ENCODE assay signal across 8 mouse cellular contexts in the genomic region with DNA sequence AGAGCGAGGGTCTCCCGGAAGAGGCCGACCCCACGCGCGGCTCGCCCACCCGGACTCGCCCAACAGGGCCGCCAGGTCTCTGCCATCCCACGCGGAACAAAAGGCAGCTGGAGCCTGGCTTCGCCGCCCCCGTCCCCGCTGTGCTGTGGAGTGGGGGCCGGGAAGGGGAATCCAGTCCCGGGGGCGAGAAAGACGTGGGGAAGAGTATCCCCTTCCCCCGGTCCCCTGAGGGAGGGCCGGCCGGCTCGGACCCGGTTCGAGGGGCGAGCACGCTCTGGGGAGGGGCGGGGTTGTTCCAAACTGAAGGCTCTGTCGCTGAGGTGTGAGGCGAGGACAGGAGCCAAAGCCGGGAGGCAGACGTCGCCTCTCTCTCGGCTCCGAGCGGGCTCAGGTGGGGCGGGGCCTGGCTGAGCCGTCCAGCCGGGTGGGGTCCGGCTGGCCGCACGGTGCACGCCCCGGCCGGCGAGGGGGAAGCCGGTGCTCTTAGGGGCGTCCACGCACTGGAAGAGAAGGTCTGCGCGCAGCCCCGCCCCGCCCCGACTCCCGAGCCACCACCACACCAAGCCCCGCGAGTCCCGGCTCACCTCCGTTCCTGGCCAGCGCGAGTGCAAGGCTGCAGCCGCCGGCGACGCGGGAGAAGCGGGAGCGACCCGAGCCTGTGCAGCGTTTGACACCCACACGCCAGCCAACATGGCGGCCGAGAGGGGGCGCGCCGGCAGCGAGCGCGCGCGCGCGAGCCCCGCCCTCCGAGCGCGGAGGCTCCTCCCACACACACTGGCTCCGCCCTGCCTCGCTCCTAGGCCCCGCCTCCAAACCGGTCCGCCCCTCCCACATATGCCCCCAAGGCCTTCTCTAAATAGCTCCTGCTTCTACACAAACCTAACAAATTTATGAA. TPM values are rescaled to one million over a fixed set of nuclear protein-coding genes. Genes with fewer than 3 reads are reported as not detected.
DNase-seq lines count a peak whose midpoint lies in the region; ATAC-seq and TF ChIP-seq lines count a peak whose summit lies in the region.

A gene (minus strand): TSS at position 705 of the 895 bp plus-strand sequence.

- H3K27me3 ChIP-seq in erythroblast, embryonic 14.5 days (ENCODE audit: control insufficient read depth), result peaks cover 38% of the 10 kb centered on the region
- no peaks in the 10 kb centered on the region for H3K27me3 ChIP-seq in intestine, postnatal 0 days (replicated peaks; ENCODE audit: control insufficient read depth, insufficient read depth, low read length)
- H3K27me3 ChIP-seq in limb, embryonic 10.5 days (ENCODE audit: low read depth, poor library complexity, severe bottlenecking), result no peaks in the 10 kb centered on the region
- peaks cover 4% of the 10 kb centered on the region; the same call in 1 of the 2 replicates for H3K27me3 ChIP-seq in midbrain, embryonic 13.5 days

- peaks cover 6% of the 10 kb centered on the region for H3K9me3 ChIP-seq in erythroblast, embryonic 14.5 days (ENCODE audit: control insufficient read depth, low read length)
- H3K9me3 ChIP-seq in intestine, postnatal 0 days (ENCODE audit: control insufficient read depth), result no peaks in the 10 kb centered on the region
- H3K9me3 ChIP-seq in limb, embryonic 10.5 days (replicated peaks), result no peaks in the 10 kb centered on the region
- peaks cover 4% of the 10 kb centered on the region; the same call in 1 of the 2 replicates for H3K9me3 ChIP-seq in midbrain, embryonic 13.5 days

- peak within 1 kb of the TSS; percentile 83 for H3K27ac ChIP-seq in intestine, postnatal 0 days (ENCODE audit: low read depth, low read length)
- H3K27ac ChIP-seq in limb, embryonic 10.5 days, result peak within 1 kb of the TSS; percentile 91
- H3K27ac ChIP-seq in midbrain, embryonic 13.5 days, result peak within 1 kb of the TSS; percentile 86

- ATAC-seq in erythroblast, adult 5-6 weeks (replicated peaks; ENCODE audit: low FRiP score, poor library complexity, severe bottlenecking), result no peak
- ATAC-seq in intestine, postnatal 0 days, result peak; percentile 88
- peak; percentile 96 for ATAC-seq in midbrain, embryonic 13.5 days

- peaks cover 11% of the 10 kb centered on the region for H3K4me1 ChIP-seq in erythroblast, embryonic 14.5 days (ENCODE audit: control insufficient read depth)
- no peaks in the 10 kb centered on the region for H3K4me1 ChIP-seq in intestine, postnatal 0 days (replicated peaks; ENCODE audit: control insufficient read depth, insufficient read depth, low read length)
- H3K4me1 ChIP-seq in limb, embryonic 10.5 days, result peaks cover 26% of the 10 kb centered on the region
- H3K4me1 ChIP-seq in midbrain, embryonic 13.5 days (replicated peaks), result peaks cover 35% of the 10 kb centered on the region

- H3K9ac ChIP-seq in intestine, postnatal 0 days (ENCODE audit: low read depth, low read length), result peak within 1 kb of the TSS; percentile 81
- peak within 1 kb of the TSS; percentile 89 for H3K9ac ChIP-seq in midbrain, embryonic 13.5 days (replicated peaks)

- peak; percentile 78 for TF ChIP-seq CTCF in intestine, postnatal 0 days (IDR thresholded peaks at IDR 0.05; ENCODE audit: low read depth)

- peak within 1 kb of the TSS; percentile 100 for H3K4me2 ChIP-seq in intestine, postnatal 0 days (replicated peaks; ENCODE audit: low read depth)
- peak within 1 kb of the TSS; percentile 81 for H3K4me2 ChIP-seq in midbrain, embryonic 13.5 days (replicated peaks)

- H3K4me3 ChIP-seq in erythroblast, embryonic 14.5 days (replicated peaks), result peak within 1 kb of the TSS; percentile 62
- peak within 1 kb of the TSS; percentile 86 for H3K4me3 ChIP-seq in intestine, postnatal 0 days (ENCODE audit: low read depth, low read length)
- H3K4me3 ChIP-seq in limb, embryonic 10.5 days, result peak within 1 kb of the TSS; percentile 88
- H3K4me3 ChIP-seq in midbrain, embryonic 13.5 days (replicated peaks), result peak within 1 kb of the TSS; percentile 98

- DNase-seq in embryo, embryonic 10.5 days (ENCODE audit: low spot score), result peak; percentile 80
- DNase-seq in gastrocnemius, postnatal 4 days (ENCODE audit: low spot score in 2 of 2), result peak; percentile 68 to 76
- DNase-seq in limb, embryonic 10.5 days (ENCODE audit: low spot score), result peak; percentile 89
- DNase-seq in spleen, adult 12 weeks (ENCODE audit: low spot score), result peak; percentile 3

- H3K36me3 ChIP-seq in erythroblast, embryonic 14.5 days (ENCODE audit: control insufficient read depth), result no peaks in the 10 kb centered on the region
- no peaks in the 10 kb centered on the region for H3K36me3 ChIP-seq in intestine, postnatal 0 days (ENCODE audit: control insufficient read depth, insufficient read depth)
- peaks cover 15% of the 10 kb centered on the region for H3K36me3 ChIP-seq in limb, embryonic 10.5 days
- H3K36me3 ChIP-seq in midbrain, embryonic 13.5 days, result no peaks in the 10 kb centered on the region

- WGBS in intestine, postnatal 0 days, result under 1% methylated on average over 60 of the region's 93 CpGs
- WGBS in limb, embryonic 10.5 days, result under 1% methylated on average over 91 of the region's 93 CpGs
- under 1% methylated on average over 77 of the region's 93 CpGs for WGBS in midbrain, embryonic 13.5 days

RNA-seq across cellular contexts. Expression of the gene that starts here (rescaled TPM):
- 0.06 TPM in 1 of 2 replicates, not detected in the other for polyA plus RNA-seq in erythroblast, embryonic 14.5 days (2012)
- not detected in 2 replicates for total RNA-seq in erythroblast, adult 5-6 weeks (2015; ENCODE audit: low replicate concordance)
- 2.0 TPM in 1 of 2 replicates, not detected in the other for total RNA-seq in erythroblast, adult 5-6 weeks (2017; ENCODE audit: low replicate concordance)
- total RNA-seq in gastrocnemius, postnatal 4 days (2021), result 10 to 100 TPM; 26.9 to 30.4 TPM
- polyA plus RNA-seq in intestine, postnatal 0 days (2015; fragmentation: Nextera tagmentation; extraction: Ambion mirVana), result 13.5 and 14.4 TPM in 2 replicates
- polyA plus RNA-seq in limb, embryonic 10.5 days (2016; fragmentation: Nextera tagmentation; extraction: Ambion mirVana), result 20.3 and 24.1 TPM in 2 replicates
- 48.3 and 51.2 TPM in 2 replicates for polyA plus RNA-seq in midbrain, embryonic 13.5 days (2015; fragmentation: Nextera tagmentation; extraction: Ambion mirVana)

Comparison
In these comparisons a context has a peak if more than half of its experiments do, and no peak if none do; other contexts are left out.
1. RNA of the gene that starts here (total RNA-seq): 26.9 to 30.4 TPM in gastrocnemius, postnatal 4 days; 2.0 TPM in erythroblast, adult 5-6 weeks; every median in the first group is over 4 times any median in the second.
2. RNA of the gene that starts here (polyA plus RNA-seq): 48.3 to 51.2 TPM in midbrain, embryonic 13.5 days, 20.3 to 24.1 TPM in limb, embryonic 10.5 days and 13.5 to 14.4 TPM in intestine, postnatal 0 days; 0.06 TPM in erythroblast, embryonic 14.5 days; every median in the first group is over 10 times any median in the second.
3. DNase-seq: peak in every context shown above with its lines; median percentile 89 in limb, embryonic 10.5 days; 80 in embryo, embryonic 10.5 days; 72 in gastrocnemius, postnatal 4 days; 3 in spleen, adult 12 weeks.
4. Peak in every context shown above with its lines, with median percentiles within 50 percentile points of each other: H3K4me3 ChIP-seq and H3K27ac ChIP-seq.